Mouse (Mus musculus): Measurements from ENCODE around the gene Tns3.

The Tns3 gene

DNA sequence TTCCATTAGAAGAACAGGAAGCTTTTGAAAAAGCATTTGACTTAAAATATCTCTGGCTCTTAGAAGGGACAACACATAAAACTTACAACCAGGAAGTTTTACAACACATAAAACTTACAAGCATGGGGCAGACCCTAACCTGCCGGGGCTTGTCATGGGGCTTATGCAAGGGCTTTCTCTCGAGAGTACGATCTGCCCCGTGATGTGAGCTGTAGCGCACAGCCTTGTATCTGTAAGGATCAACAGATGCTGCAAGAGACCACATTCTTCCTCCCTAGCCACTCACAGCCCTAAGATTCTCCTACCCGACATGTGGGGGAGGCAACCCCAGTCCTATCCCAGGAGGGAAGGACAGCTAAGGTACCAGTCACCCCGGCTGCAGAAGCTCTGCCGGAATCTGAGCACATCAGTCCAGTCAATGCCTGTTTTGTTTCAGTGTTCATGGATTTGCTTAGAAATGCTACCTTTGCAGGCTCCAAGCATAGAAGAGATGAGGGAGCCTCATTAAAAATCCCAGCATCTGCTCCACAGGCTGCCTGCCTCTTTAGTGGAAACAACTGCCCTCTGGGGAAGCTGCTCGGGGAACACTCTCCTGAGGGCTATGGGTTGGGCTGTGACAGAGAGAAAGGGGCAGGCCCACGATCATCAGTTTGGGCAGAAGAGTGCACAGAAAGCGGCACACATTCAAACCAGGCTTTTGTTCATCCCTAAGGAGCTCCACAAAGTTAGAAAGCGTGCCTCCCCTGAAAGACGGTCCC is 196.8 kb downstream of the Tns3 start:
- DNase-seq, result no peak

DNA sequence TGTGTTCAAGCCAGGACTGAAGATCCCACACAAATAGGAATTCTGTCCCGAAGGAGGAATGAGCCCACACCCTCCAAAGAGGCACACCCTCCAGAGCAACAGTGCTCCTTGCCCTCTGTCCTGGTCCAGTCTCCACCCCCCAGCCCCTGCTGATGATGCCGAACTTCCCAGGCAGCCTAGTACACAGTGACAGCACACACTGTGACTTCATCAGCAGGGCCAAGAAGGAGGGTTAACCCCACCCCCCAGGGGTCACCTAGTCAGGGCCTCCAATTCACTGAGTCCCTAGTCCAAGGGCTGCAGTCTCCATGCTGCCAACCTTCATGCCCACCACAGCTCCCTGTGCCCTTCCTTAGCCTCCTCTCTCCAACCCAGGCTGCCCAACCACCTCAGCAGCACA is 200.5 kb downstream of the Tns3 start:
- no peak for DNase-seq

DNA sequence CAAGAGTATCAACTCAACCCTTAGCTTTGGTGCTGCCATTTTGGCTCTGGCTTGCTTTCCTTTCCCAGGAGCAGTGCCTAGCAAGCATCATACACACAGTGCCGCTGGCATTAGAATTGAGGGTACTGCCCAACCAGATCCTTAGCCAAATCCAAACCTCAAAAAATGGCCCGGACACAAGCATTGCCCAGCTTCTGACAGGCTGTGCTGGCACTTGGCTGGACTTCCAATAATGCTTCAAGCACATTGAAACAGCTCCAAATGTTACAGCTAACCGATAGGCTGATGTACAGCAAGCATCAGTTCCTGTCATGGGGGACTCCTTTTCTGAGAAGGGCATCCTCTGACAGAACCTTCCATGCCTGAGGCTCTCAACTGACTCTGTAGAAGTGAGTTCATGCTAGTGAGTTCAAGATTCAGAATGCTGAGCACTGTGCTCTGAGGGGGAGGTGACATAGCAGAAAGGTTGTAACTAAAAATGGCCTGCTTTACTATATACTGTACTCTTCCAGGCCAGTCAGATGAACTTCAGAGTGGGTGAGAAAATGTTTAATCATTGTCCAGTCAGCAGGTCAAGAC is 201.4 kb downstream of the Tns3 start:
- no peak for DNase-seq

DNA sequence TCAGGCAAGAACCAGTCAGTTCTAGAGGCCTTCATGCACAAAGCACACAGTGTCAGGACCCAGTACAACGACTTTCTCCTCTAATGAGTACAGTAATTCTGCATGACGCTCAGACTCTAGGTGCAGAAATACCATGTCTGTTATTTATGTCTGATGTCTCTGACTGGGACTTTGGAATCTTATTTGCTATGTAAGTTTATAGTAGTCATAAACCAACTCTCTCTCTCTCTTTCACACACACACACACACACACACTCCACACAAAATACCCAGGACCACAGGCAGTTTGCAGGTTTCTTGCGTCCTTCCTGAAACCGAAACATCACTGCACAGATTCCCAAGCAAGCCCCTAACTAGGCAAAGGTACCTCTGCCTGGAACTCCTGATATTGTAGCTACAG is 203.5 kb downstream of the Tns3 start:
- DNase-seq, result no peak

- no peak for DNase-seq
These were observed 206.4 kb downstream of the Tns3 start for GRCm38 (mm10) chr11:8457951-8458350.

- DNase-seq, result no peak
These were observed 207.6 kb downstream of the Tns3 start for GRCm38 (mm10) chr11:8456586-8457285.

- DNase-seq, result no peak
These were observed 208.7 kb downstream of the Tns3 start for GRCm38 (mm10) chr11:8455650-8456049.

- no peak for DNase-seq
These were observed 211.1 kb downstream of the Tns3 start for GRCm38 (mm10) chr11:8453252-8453651.

DNA sequence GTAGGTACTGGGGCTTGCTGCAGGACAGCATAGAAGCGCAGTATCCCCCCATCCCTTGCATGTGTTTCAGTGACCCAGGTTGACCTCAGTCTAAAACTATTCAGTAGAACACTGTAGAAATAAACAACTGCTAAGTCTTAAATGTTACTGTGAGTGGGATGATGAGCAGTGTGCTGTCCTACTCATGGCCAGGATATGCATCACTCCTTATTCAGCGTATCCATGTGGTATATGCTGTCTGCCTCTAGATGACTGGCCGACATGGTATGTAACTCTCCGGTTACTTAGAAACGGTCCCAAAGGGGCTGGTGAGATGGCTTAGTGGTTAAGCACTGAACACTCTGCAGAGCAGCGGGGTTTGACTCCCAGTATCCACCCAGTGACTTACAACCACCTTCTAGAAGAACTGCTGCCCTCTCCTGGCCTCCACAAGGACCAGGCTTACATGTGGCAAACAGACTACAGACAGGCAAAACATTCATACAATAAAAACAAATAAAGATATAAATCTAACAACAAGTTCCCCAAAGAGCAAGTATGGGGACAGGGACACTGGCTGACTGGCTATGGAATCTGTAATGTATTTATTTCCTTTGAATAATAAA is 212.6 kb downstream of the Tns3 start:
- no peak for DNase-seq

DNA sequence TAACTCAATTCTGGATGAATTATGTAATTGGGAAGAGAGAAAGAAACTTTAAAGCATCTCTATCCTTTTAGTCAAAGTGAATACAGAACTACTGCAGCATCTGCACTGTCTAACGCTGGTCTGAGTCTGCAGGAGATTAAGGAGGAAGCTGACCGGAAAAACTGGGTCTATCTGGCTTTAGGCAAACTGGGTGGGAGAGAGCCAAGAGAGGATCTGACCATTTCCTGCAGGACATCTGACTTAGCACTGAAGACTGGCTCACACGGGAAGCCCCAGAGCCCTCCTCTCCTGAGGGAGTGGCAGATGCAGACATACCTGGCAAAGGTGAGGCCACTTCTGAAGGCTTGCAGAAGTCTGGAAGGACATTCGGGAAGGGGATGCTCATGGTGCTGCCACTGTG is 213.8 kb downstream of the Tns3 start:
- no peak for DNase-seq

- DNase-seq, result no peak
These were observed 218.4 kb downstream of the Tns3 start for GRCm38 (mm10) chr11:8445915-8446356.

GRCm38 (mm10) chr11:8444759-8445422 is 219.4 kb downstream of the Tns3 start:
- DNase-seq, result no peak

DNA sequence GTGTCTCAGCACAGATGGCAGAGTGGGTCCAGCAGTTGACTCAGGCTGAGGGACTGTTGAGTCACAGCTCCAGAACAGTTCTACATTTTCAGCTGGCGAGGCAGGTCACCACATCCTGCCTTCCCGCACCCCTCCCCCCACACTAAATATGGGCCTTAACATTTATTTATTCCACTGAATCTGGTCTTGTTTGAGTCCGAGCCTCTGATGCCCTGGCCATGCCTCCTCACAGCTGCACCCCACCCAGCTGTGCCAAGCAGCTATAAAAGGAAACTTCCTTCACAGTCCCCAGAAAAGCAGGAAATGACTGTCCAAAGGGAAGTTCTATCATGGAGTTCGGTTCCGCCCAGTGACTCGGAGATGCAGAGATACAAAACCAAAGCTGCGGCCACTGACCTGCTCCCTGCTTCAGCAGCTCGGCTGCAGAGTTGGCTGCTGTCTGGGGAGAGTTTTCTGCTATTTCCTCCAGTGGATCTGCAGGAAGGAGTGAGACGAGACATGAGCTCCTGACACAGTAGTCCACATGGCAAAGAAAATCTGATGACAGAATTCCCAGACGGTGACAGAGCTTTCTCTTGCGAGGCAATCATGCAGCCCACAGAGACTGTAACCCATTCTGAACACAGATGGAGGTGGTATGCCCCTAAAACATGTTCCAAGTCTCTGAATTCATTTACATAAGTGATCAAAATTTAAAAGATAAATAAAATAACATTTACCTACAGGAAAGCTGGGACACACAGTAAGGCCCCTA is 220.6 kb downstream of the Tns3 start:
- DNase-seq, result peak; percentile 26

GRCm38 (mm10) chr11:8440706-8441105 is 223.6 kb downstream of the Tns3 start:
- no peak for DNase-seq

GRCm38 (mm10) chr11:8440221-8440620 is 224.1 kb downstream of the Tns3 start:
- no peak for DNase-seq

DNA sequence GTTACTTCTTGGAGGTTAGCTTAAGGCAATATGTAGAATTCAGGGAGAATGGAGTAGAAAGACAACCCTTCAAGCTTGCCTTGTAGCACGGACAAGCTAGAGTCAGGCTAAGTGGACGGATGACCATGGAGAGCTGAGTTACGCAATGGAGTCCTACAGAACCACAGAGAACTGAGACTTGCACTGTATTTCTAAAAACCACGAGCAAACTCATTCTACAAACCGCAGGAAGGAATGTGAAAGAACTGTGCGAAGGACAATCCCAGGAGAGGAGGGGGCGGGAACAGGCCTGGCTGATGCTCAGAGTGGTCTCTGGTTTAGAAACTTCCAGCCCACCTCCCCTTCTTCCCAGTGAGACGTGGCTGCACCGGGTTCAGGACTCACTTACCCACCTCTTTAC is 225.3 kb downstream of the Tns3 start:
- DNase-seq, result no peak

GRCm38 (mm10) chr11:8438269-8438668 is 226.1 kb downstream of the Tns3 start:
- DNase-seq, result no peak

DNA sequence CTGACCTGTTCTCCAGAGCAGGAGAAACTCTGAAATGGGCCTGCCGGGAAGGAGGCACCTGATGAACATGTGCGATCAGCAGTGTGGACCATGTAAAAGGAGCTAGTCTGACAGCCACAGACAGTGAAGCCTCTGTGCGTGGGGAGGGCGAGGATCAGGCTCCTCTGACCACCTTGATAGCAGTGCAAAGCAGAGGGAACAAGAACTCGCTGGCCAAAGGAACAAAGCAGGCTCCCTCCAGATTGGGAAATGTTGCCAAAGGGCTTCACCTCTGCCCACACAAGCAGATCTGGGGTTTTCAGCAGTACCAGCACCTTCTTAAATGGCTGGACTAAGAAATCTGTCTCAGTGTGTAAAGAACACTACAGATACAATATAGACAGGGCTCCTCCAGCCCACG is 229.2 kb downstream of the Tns3 start:
- DNase-seq, result no peak

GRCm38 (mm10) chr11:8434366-8434765 is 230.0 kb downstream of the Tns3 start:
- DNase-seq, result no peak

GRCm38 (mm10) chr11:8433443-8433842 is 230.9 kb downstream of the Tns3 start:
- DNase-seq, result no peak

DNA sequence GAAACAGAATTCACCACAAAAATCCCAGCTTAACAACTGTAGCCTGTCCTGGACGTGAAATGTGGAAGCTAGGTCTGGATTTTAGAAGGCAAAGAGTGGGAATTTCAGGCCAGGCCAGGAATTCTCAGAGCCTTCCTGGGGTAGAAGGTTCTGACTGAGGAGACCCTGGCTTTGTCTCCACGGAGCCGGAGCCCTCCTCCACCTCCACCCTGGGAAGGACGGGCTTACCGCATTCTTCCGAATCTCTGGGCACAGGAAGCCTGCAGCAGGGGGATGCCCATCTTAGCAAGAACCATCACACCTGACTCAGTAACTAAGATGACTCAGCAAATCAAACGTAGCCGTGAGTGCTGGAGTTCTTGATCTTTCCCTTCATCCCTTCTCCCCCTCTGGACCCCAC is 231.4 kb downstream of the Tns3 start:
- DNase-seq, result no peak

GRCm38 (mm10) chr11:8427660-8428059 is 236.7 kb downstream of the Tns3 start:
- DNase-seq, result no peak

DNA sequence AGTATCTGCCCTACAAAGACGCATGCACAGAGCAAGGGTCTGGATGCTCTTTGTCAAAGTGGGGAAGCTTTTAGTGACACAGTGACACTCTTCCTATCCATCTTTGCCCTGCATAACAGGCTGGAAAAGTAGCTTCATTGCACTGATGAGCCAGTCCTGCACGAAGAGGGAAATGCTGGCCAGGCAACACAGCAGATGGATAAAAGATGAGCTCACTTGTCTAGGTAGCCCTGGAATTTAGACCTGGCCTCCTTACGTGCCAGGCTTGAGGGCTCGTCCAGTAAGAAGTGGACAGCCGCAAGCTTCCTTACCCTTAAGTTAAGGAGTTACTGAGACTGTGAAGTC is 239.1 kb downstream of the Tns3 start:
- DNase-seq, result no peak

Measured in thymus, postnatal 4 days (tissue).